Mouse (Mus musculus): ENCODE data around the gene Zscan2.

DNA sequence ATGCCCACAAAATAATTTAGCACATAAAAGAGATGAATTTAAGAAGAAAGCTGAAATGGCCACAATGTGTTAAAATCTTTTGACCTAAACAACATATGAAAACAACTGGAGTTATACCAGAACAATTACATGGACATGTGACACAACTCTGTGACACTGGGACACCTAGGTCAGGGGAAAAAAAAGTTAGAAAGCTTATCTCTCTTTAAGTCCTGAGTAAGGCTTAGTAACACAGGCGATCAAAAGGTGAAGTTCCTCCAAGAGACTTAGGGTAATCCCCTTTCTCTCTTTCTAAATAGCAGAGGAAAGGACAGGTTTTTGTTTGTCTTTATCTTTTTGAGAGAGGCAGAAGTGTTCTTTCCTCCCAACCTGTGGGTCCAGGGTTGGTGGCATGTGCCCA lies 20.5 kb upstream of the Zscan2 start:
- TF ChIP-seq POLR2A (IDR thresholded peaks at IDR 0.05; ENCODE audit: extremely low read depth, insufficient read depth, low read length), result no peak
- no peak for TF ChIP-seq CTCF (IDR thresholded peaks at IDR 0.05; ENCODE audit: low read depth, low read length)
